18 mouse cellular contexts compared by ENCODE assay signal in the genomic region with DNA sequence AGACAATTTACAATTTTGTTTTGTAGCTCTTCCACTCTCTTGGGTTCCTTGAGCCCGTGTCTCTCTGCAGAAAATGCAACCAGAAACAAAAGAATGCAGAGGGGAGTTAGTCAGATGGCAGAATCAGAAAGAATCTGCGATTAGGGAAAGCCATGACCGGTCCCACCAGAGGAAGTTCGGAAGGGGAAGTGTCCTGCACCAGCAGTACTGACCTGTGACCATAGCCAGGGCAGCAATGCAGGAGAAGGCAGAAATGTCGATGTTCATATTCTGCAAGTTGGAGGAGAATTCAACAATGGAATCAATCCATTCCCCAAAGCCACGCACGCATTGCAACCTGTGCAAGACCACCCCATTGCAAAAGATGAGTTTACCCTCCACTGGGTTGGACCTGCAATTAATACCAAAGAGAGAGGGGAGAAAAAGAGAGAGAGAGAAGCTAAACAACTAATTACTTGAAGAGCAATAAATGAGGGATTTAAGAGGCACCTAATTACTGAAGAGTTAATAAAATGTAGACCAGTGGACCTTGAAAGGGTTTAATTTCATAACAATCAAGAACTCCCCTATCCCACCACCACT. TPM values are rescaled to one million over a fixed set of nuclear protein-coding genes. Genes with fewer than 3 reads are reported as not detected.
DNase-seq lines count a peak whose midpoint lies in the region; ATAC-seq and TF ChIP-seq lines count a peak whose summit lies in the region.
"Had no signal": no experiment of that assay in that cellular context is flagged by ENCODE, and none has a peak within 500 bp of the region (broad histone marks: within the 10 kb centered on the region; RNA-seq: fewer than 3 reads in every experiment).

No protein-coding gene starts in this region.

- TF ChIP-seq EP300 in liver, postnatal 0 days (IDR thresholded peaks at IDR 0.05; ENCODE audit: low read depth) = no peak

- H3K9ac ChIP-seq in midbrain, postnatal 0 days (replicated peaks; ENCODE audit: low read length, poor library complexity, severe bottlenecking) = no peak overlapping the region
- no peak overlapping the region for H3K9ac ChIP-seq in liver, postnatal 0 days (replicated peaks)
- H3K9ac ChIP-seq: embryonic facial prominence, embryonic 12.5 days; forebrain, embryonic 15.5 days; heart, embryonic 13.5 days had no signal

- DNase-seq in embryo, embryonic 11 days = peak; percentile 9
- DNase-seq in embryo, embryonic 10 days (ENCODE audit: low spot score) = no peak
- DNase-seq in midbrain, embryonic 10.5 days (ENCODE audit: low spot score) = peak; percentile 23
- no peak for DNase-seq in midbrain, postnatal 0 days (ENCODE audit: low spot score)
- peak; percentile 13 for DNase-seq in embryonic facial prominence, embryonic 10.5 days (ENCODE audit: low spot score)
- DNase-seq in liver, postnatal 0 days = no peak
- DNase-seq in gastrocnemius, adult 2 months = no peak
- DNase-seq: adrenal gland, postnatal 10 days; cerebellum, adult 11 months; cerebellum, adult 8-10 months; cerebellum, postnatal 14 days; gastrocnemius, postnatal 10 days; heart, adult 2 months; heart, postnatal 36 days had no signal

- no peak for TF ChIP-seq CTCF in midbrain, postnatal 0 days (IDR thresholded peaks at IDR 0.05)
- TF ChIP-seq CTCF in liver, postnatal 0 days (IDR thresholded peaks at IDR 0.05; ENCODE audit: low read depth) = no peak
- TF ChIP-seq CTCF in gastrocnemius, adult 2 months (IDR thresholded peaks at IDR 0.05) = no peak

- H3K4me3 ChIP-seq in midbrain, embryonic 10.5 days = no peak overlapping the region
- no peak overlapping the region for H3K4me3 ChIP-seq in midbrain, postnatal 0 days (ENCODE audit: low read depth, low read length)
- H3K4me3 ChIP-seq in embryonic facial prominence, embryonic 10.5 days = no peak overlapping the region
- H3K4me3 ChIP-seq in liver, postnatal 0 days (ENCODE audit: low read depth, low read length) = no peak overlapping the region
- H3K4me3 ChIP-seq in gastrocnemius, adult 2 months = no peak overlapping the region
- H3K4me3 ChIP-seq: embryonic facial prominence, embryonic 12.5 days; forebrain, embryonic 15.5 days; heart, adult 2 months; heart, embryonic 13.5 days had no signal

- intact Hi-C loops in gastrocnemius, adult 2 months (cut with DNase I) = no loop called here

- H3K9me3 ChIP-seq in midbrain, embryonic 10.5 days (replicated peaks) = 0 out of 2 replicates have a peak, but pooled peaks cover 3% of the 10 kb centered on the region
- no peaks in the 10 kb centered on the region for H3K9me3 ChIP-seq in midbrain, postnatal 0 days (ENCODE audit: low read length)
- peaks cover 4% of the 10 kb centered on the region; the same call in 1 of the 2 replicates for H3K9me3 ChIP-seq in embryonic facial prominence, embryonic 10.5 days
- no peaks in the 10 kb centered on the region; the same call in 1 of the 2 replicates for H3K9me3 ChIP-seq in liver, postnatal 0 days (ENCODE audit: low read length)
- H3K9me3 ChIP-seq: embryonic facial prominence, embryonic 12.5 days; forebrain, embryonic 15.5 days; heart, embryonic 13.5 days had no signal

- ATAC-seq in midbrain, postnatal 0 days (ENCODE audit: low FRiP score) = no peak
- peak; percentile 27 for ATAC-seq in megakaryocyte progenitor cell, adult 5-6 weeks (replicated peaks; ENCODE audit: poor library complexity)
- ATAC-seq in liver, postnatal 0 days = no peak
- ATAC-seq: forebrain, embryonic 15.5 days had no signal

- no peaks in the 10 kb centered on the region for H3K36me3 ChIP-seq in midbrain, embryonic 10.5 days
- H3K36me3 ChIP-seq in midbrain, postnatal 0 days (ENCODE audit: insufficient read depth, low read length) = no peaks in the 10 kb centered on the region
- no peaks in the 10 kb centered on the region for H3K36me3 ChIP-seq in embryonic facial prominence, embryonic 10.5 days (replicated peaks)
- H3K36me3 ChIP-seq in liver, postnatal 0 days (replicated peaks; ENCODE audit: insufficient read depth, low read length) = no peaks in the 10 kb centered on the region
- H3K36me3 ChIP-seq: embryonic facial prominence, embryonic 12.5 days; forebrain, embryonic 15.5 days; heart, embryonic 13.5 days had no signal

- peaks cover 49% of the 10 kb centered on the region for H3K4me1 ChIP-seq in midbrain, embryonic 10.5 days
- H3K4me1 ChIP-seq in midbrain, postnatal 0 days (ENCODE audit: insufficient read depth, low read length) = no peaks in the 10 kb centered on the region
- peaks cover 36% of the 10 kb centered on the region for H3K4me1 ChIP-seq in embryonic facial prominence, embryonic 10.5 days
- no peaks in the 10 kb centered on the region; the same call in 1 of the 2 replicates for H3K4me1 ChIP-seq in liver, postnatal 0 days (ENCODE audit: insufficient read depth)

- WGBS in midbrain, embryonic 10.5 days = 9% methylated on average over 7 of the region's 7 CpGs
- WGBS in midbrain, postnatal 0 days = 16% methylated on average over 7 of the region's 7 CpGs
- WGBS in embryonic facial prominence, embryonic 10.5 days = 14% methylated on average over 7 of the region's 7 CpGs
- WGBS in liver, postnatal 0 days (ENCODE audit: insufficient replicate concordance) = 17% methylated on average over 7 of the region's 7 CpGs

- peaks cover 100% of the 10 kb centered on the region for H3K27me3 ChIP-seq in midbrain, embryonic 10.5 days (ENCODE audit: low read depth, poor library complexity, severe bottlenecking)
- H3K27me3 ChIP-seq in midbrain, postnatal 0 days (ENCODE audit: insufficient read depth, low read length) = peaks cover 80% of the 10 kb centered on the region
- H3K27me3 ChIP-seq in embryonic facial prominence, embryonic 10.5 days (replicated peaks; ENCODE audit: low read depth, poor library complexity, severe bottlenecking) = peaks cover 100% of the 10 kb centered on the region
- H3K27me3 ChIP-seq in liver, postnatal 0 days (ENCODE audit: insufficient read depth, low read length) = peaks cover 91% of the 10 kb centered on the region

- H3K4me2 ChIP-seq in midbrain, postnatal 0 days (ENCODE audit: low read depth, low read length, poor library complexity, severe bottlenecking) = no peak overlapping the region
- H3K4me2 ChIP-seq in liver, postnatal 0 days (ENCODE audit: low read depth, low read length) = no peak overlapping the region
- H3K4me2 ChIP-seq: embryonic facial prominence, embryonic 12.5 days; forebrain, embryonic 15.5 days; heart, embryonic 13.5 days had no signal

- H3K27ac ChIP-seq in midbrain, embryonic 10.5 days (replicated peaks) = no peak overlapping the region
- H3K27ac ChIP-seq in midbrain, postnatal 0 days (ENCODE audit: low read depth, low read length) = no peak overlapping the region
- no peak overlapping the region for H3K27ac ChIP-seq in embryonic facial prominence, embryonic 10.5 days (replicated peaks)
- no peak overlapping the region for H3K27ac ChIP-seq in liver, postnatal 0 days (ENCODE audit: low read depth)
- H3K27ac ChIP-seq in gastrocnemius, adult 2 months = no peak overlapping the region
- H3K27ac ChIP-seq: embryonic facial prominence, embryonic 12.5 days; forebrain, embryonic 15.5 days; heart, adult 2 months; heart, embryonic 13.5 days had no signal

RNA-seq across cellular contexts. Expression of gene Nr4a2, which starts 15.4 kb away (rescaled TPM):
- polyA plus RNA-seq in midbrain, embryonic 10.5 days (2016; fragmentation: Nextera tagmentation; extraction: Ambion mirVana) = 6.9 and 13.8 TPM in 2 replicates
- 12.6 and 14.6 TPM in 2 replicates for total RNA-seq in midbrain, postnatal 0 days (2014; rRNA removed)
- polyA plus RNA-seq in midbrain, postnatal 0 days (2015; fragmentation: Nextera tagmentation; extraction: Ambion mirVana) = 15.4 and 19.4 TPM in 2 replicates
- polyA plus RNA-seq in embryonic facial prominence, embryonic 10.5 days (2016; fragmentation: Nextera tagmentation; extraction: Ambion mirVana) = 5.3 and 6.5 TPM in 2 replicates
- total RNA-seq in megakaryocyte progenitor cell, adult 5-6 weeks (2015) = 5.8 and 6.4 TPM in 2 replicates
- 1.7 and 1.9 TPM in 2 replicates for total RNA-seq in megakaryocyte progenitor cell, adult 5-6 weeks (2017)
- 0.18 and 0.27 TPM in 2 replicates for polyA plus RNA-seq in liver, postnatal 0 days (2015; fragmentation: Nextera tagmentation; extraction: Ambion mirVana)
- 1 to 10 TPM in 1 of 2 experiments, under 1 TPM in 1; 0.94 to 3.4 TPM for total RNA-seq in gastrocnemius, adult 2 months (2021)

Comparison
In these comparisons a context has a peak if more than half of its experiments do, and no peak if none do; other contexts are left out.
1. DNase-seq: peak in embryo, embryonic 11 days (single experiment), midbrain, embryonic 10.5 days (single experiment) and embryonic facial prominence, embryonic 10.5 days (single experiment); none in embryo, embryonic 10 days (single experiment), midbrain, postnatal 0 days (single experiment), liver, postnatal 0 days (single experiment) and gastrocnemius, adult 2 months (single experiment).